Mouse (Mus musculus) bone marrow, adult 2 months (tissue): ENCODE results near the gene Rad51b. TPM values are rescaled to one million over a fixed set of nuclear protein-coding genes. Genes with fewer than 3 reads are reported as not detected.

Source experiments
- H3K27ac ChIP-seq: fragments of 200-500 bp; 2 replicates; pipeline ENCODE4 v1.5.1; 2012; ENCODE audit warnings: low read depth, mild to moderate bottlenecking, control low read depth, inconsistent platforms, low read length; ENCODE audit not compliant: control insufficient read depth, poor library complexity, insufficient read depth
- H3K4me1 ChIP-seq: fragments of 200-500 bp; 2 replicates; pipeline ENCODE4 v1.6.1; 2011; ENCODE audit warnings: low read length; ENCODE audit not compliant: control insufficient read depth, insufficient read depth
- H3K4me3 ChIP-seq: fragments of 200-500 bp; replicated peaks from 2 replicates; pipeline ENCODE3; 2011; ENCODE audit warnings: mild to moderate bottlenecking, low read depth, low read length, control low read depth; ENCODE audit not compliant: control insufficient read depth
- CTCF ChIP-seq: fragments of 200-500 bp; IDR thresholded peaks from 2 replicates; pipeline ENCODE4 v1.5.1; 2011; ENCODE audit warnings: low read length, control low read depth; ENCODE audit not compliant: control insufficient read depth, insufficient read depth
- POLR2A ChIP-seq: fragments of 200-500 bp; IDR thresholded peaks from 2 replicates; pipeline ENCODE4 v1.6.1; 2011; ENCODE audit warnings: low read depth, mild to moderate bottlenecking, control low read depth, low read length, borderline replicate concordance; ENCODE audit not compliant: control insufficient read depth
- WGBS: fragments of 180-500 bp; shearing (Covaris S2); methylation state at CpG from one replicate; pipeline ENCODE4 v1.1.7; 2018; 5-methylcytosine and 5-hydroxymethylcytosine counted together
- polyA plus RNA-seq: library from polyadenylated mRNA; stranded (reverse); fragments of >200 nt; gene quantifications from 2 replicates; pipeline ENCODE4 v1.2.4, GENCODE M21; 2011; ENCODE audit warnings: low replicate concordance; ENCODE audit not compliant: missing spikeins, insufficient read depth, insufficient read length

Gene Rad51b
- polyA plus RNA-seq, 1 experiment = 2.3 TPM

DNA sequence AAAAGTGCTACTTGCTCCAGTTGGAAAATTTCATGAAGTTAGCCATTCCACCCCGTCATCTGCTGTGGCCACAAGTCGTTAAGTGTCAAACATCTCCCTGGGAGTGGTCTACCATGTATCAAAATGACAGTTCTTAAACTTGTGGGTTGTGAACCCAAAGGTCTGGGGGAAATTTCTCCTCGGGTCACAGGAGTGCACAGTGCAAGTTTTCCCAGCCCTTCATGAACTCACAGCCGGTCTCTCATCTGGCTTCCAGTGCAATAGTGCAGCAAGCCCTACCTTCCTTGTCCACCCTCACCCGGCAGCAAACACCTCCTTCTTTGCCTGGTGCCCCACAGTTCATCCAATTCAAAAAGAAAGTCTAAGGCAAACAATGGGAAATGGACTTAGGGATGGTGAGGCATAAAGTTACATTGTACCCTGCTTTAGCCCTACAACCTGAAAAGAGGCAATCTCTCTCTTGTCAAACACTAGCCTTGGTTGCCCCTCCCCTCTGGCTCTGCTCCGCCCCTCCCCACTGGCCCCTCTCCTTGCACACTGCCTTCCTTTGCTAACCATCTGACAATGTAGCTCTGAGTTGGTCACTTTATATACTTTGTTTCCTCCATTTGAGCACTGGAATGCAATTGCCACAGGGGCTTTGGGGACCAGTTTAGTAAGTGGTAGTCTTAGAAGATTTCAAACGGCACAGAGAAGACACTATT, 390.8 kb downstream of the Rad51b start:
- TF ChIP-seq POLR2A = no peak
- TF ChIP-seq CTCF = no peak
- WGBS = 79% methylated on average over 7 of the region's 7 CpGs
- Histone ChIP-seq H3K27ac (no peak overlapping the region), H3K4me3 (no peak overlapping the region), H3K4me1 (peaks cover 3% of the 10 kb centered on the region)

DNA sequence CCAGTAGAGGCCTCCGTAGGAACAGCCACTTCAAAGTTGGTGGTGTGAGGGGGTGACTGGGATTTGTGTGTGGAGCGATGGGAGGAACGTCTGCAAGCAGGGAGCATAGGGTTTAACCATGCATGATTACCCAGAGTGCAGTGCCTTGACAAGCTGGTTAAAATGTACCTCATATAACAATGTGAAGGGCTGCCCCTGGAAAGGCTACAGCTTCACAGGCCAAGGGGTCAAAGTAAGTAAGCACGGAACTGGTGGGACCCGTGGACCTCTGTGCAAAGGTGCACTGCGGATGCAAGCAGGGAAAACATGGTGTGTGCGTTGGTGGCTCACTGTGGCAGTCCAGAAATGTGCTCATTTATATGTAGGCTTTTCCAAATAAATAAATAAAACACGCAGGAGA, 392.2 kb downstream of the Rad51b start:
- no peak for TF ChIP-seq POLR2A
- no peak for TF ChIP-seq CTCF
- H3K4me3 ChIP-seq = no peak overlapping the region
- 88% methylated on average over 8 of the region's 8 CpGs for WGBS
- no peak overlapping the region for H3K27ac ChIP-seq
- peaks cover 5% of the 10 kb centered on the region for H3K4me1 ChIP-seq

DNA sequence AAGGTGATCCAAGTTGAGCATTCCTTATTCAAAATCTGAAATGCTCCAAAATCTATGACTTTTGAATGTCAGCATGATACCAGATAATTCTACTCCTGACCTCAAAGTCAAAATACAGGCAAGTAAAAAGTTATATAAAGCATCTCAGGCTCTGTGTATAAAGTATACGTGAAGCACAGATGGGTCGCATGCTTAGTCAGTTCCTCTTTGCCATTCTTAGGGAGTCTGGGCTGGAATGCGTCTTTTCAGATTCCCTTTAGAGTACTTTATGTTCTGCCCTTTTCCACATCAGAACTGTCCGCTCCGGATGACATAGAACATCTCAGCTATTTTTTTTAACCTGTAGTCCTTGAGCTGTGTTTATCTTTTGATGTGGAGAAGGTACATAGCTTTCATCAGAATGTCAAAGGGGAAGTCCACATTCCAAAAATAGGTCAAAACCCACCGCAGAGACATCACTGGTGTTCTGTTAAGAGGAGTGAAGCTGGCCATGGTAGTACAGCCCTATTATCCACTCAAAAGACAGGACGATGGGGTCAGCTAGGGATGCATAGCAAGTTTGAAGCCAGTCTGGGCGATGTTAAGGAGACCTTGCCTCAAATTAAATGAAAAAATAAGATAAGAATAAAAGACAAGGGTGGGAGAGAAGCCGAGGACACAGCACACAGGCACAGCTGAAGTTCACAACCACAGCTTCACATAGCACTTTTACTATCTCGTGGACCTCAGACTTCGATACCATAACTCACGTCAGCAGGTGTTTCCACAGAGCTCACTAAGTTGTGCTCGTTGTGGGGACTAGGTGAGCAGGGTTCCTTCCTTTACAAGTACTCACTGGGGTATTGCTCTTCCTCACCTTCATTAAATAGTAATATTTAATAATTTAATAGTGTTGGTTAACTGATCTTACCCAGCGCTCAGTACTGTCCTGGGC, 395.1 kb downstream of the Rad51b start:
- TF ChIP-seq POLR2A = no peak
- TF ChIP-seq CTCF = no peak
- Histone ChIP-seq H3K4me1 (peaks cover 5% of the 10 kb centered on the region), H3K4me3 (no peak overlapping the region), H3K27ac (no peak overlapping the region)
- 23% methylated on average over 14 of the region's 14 CpGs for WGBS

DNA sequence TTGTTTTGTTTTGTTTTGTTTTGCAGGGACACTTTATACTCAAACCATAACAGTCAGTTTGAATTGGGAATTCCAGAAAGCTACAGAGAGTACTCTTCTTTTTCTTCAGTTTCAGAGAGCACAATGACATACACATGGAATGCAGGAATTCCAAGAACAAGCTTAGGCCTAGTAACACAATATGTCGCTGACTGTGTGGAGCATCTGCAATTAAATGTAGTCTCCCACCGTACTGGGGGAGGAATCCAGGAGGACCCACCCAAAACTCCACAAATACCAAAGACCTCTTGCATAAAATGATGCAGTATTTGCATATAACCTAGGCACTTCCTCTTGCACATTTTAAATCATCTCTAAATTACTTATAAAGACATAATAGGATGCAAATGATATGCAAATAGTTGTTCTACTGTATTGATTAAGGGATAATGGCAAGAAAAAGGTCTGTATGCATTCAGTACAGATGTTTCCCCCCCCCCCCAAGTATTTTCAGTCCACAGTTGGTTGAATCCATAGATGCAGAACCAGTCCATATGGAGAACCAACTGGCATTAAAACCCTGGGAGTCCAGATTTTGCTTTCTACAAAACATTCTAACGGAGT, 398.9 kb downstream of the Rad51b start:
- Histone ChIP-seq H3K4me1 (peaks cover 5% of the 10 kb centered on the region), H3K27ac (no peak overlapping the region), H3K4me3 (no peak overlapping the region)
- 88% methylated on average over 3 of the region's 3 CpGs for WGBS
- TF ChIP-seq POLR2A (no peak), CTCF (no peak)

DNA sequence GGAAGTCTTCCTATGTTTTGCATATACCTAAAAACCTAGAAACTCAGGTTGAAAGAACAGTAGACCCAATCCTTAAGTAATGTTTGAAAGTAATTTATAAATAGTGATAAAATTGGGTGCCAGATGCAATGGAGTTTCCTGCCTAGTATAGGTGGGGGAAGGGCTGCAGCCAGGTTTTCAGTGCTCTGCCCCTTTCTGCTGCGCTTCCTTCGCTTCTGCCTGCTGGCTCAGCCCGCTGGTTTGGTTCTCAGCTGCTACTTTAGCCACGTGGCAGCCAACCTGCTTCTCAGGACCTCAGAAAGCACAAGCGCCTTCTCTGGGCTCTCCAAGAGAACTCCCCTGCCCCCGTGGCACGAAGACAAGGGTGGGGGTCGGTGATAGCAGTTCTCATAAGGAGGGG, 406.5 kb downstream of the Rad51b start:
- 75% methylated on average over 8 of the region's 8 CpGs for WGBS
- TF ChIP-seq POLR2A = no peak
- TF ChIP-seq CTCF = no peak
- H3K27ac ChIP-seq = no peak overlapping the region
- H3K4me3 ChIP-seq = no peak overlapping the region
- H3K4me1 ChIP-seq = no peaks in the 10 kb centered on the region

DNA sequence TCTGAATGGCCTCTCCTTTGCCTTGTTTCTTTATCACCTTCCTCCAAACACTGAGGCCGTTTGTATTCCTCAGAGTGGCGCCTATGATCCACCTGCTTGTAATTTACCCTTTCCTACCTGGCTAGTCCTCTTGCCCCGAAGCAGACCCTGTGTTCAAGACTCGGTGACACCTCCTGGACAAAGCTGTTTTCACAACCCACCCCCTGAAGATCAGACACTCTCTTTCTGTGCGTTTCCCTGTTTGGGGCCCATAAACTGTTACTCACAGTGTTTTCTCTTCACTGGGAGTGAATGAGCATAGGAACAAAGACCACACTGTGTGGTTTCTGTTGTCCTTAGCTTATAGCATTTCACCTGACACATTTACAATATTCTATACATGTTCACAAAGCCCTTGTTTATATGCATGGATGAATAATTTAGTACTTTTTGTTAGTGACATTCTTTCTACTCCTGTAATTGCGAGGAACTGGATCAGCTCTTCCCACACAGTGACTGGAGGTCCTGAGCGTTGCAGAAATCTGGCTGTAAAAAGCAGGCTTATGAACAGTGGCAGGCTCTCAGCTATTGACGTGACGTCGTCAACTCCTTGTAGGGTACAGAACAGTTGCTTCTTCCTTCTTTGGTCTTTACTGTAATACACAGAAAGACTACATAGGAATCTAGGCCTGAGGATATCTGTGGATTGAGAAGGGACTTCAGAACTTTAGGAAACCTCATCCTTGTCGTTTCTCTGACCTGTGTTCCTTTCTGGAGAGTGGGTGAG, 408.6 kb downstream of the Rad51b start:
- TF ChIP-seq CTCF = no peak
- no peak overlapping the region for H3K4me3 ChIP-seq
- no peaks in the 10 kb centered on the region for H3K4me1 ChIP-seq
- 82% methylated on average over 11 of the region's 11 CpGs for WGBS
- H3K27ac ChIP-seq = no peak overlapping the region

DNA sequence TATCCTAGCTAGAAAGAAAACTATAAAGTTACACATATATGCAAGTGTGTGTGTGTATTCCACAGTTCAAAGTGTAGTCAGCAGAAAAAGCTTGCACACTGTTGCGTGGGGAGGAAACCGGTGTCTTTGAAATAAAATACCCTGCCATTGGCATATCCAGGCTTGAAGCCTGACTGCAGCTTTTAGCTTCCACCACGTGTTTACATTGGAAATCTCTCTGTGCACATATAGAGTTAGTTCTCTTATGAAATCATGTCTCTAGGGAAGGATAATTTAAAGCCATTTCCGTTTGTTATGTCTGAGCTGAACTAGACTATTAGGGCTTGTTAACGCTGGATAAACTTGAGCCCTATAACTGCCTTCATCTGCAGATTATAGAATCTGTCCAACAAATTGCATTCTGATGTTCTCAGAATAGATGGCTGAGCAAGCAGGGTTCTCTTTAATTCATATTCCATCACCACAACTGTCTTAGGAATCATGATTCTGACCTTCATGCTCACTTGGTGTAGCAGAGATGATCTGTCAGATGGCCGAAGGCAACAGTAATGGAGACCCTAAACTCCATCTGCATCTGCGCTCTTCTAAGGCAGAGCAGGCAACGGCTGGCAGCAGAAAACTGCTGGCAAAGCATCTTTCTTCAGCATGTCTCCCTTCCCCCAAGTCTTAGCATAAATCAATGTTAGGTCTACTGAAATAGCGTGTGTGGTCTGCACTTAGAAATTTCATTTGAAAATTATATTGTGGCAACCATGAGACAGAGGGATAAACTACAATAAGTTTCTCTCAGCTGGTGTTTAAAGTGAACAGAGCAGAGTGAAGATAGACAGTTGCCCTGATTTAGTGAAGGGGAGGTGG, 410.7 kb downstream of the Rad51b start:
- WGBS = 84% methylated on average over 9 of the region's 9 CpGs
- Histone ChIP-seq H3K4me3 (no peak overlapping the region), H3K27ac (no peak overlapping the region), H3K4me1 (no peaks in the 10 kb centered on the region)
- TF ChIP-seq CTCF = no peak
- no peak for TF ChIP-seq POLR2A
